Mouse (Mus musculus): ENCODE measurements around the gene Ptrhd1. TPM values are rescaled to one million over a fixed set of nuclear protein-coding genes. Genes with fewer than 3 reads are reported as not detected.

Gene Ptrhd1
- total and polyA plus RNA-seq, 3 experiments = 2.1 to 3.7 (median 2.3) TPM

GRCm38 (mm10) chr12:4206106-4206505 is 27.7 kb upstream of the Ptrhd1 start:
- no peak for ATAC-seq (ENCODE audit: extremely low read depth, insufficient number of reproducible peaks, low FRiP score, poor library complexity, severe bottlenecking)
- H3K4me3 ChIP-seq (ENCODE audit: low read depth, low read length) = no peak overlapping the region
- H3K36me3 ChIP-seq (replicated peaks) = peaks cover 53% of the 10 kb centered on the region
- no peaks in the 10 kb centered on the region for H3K27me3 ChIP-seq (ENCODE audit: insufficient read depth, low read length)
- no peak for DNase-seq (ENCODE audit: low spot score)
- H3K9me3 ChIP-seq (replicated peaks) = no peaks in the 10 kb centered on the region
- H3K4me1 ChIP-seq (ENCODE audit: insufficient read depth, low read depth, low read length) = peaks cover 8% of the 10 kb centered on the region
- TF ChIP-seq GATA1 (IDR thresholded peaks at IDR 0.05; ENCODE audit: borderline replicate concordance, low read length) (no peak), TAL1 (conservative IDR thresholded peaks at IDR 0.05; ENCODE audit: low read depth, low read length) (no peak), CTCF (IDR thresholded peaks at IDR 0.05; ENCODE audit: low read depth, low read length) (no peak), POLR2AphosphoS5 (IDR thresholded peaks at IDR 0.05; ENCODE audit: insufficient replicate concordance, low read depth, low read length) (no peak), GATA2 (IDR thresholded peaks at IDR 0.05; ENCODE audit: borderline replicate concordance, low read depth, low read length) (no peak)

- Histone ChIP-seq H3K4me3 (ENCODE audit: low read depth, low read length) (peak overlapping the region; percentile 18; the same call in 1 of the 2 replicates), H3K36me3 (replicated peaks) (peaks cover 77% of the 10 kb centered on the region), H3K4me1 (ENCODE audit: insufficient read depth, low read depth, low read length) (peaks cover 8% of the 10 kb centered on the region), H3K27me3 (ENCODE audit: insufficient read depth, low read length) (no peaks in the 10 kb centered on the region), H3K9me3 (replicated peaks) (no peaks in the 10 kb centered on the region)
- TF ChIP-seq POLR2AphosphoS5 (IDR thresholded peaks at IDR 0.05; ENCODE audit: insufficient replicate concordance, low read depth, low read length) = no peak
- peak; percentile 68 for TF ChIP-seq CTCF (IDR thresholded peaks at IDR 0.05; ENCODE audit: low read depth, low read length)
- ATAC-seq (ENCODE audit: extremely low read depth, insufficient number of reproducible peaks, low FRiP score, poor library complexity, severe bottlenecking) (peak; percentile 58), DNase-seq (ENCODE audit: low spot score) (peak; percentile 61)
These were observed 25.3 kb upstream of the Ptrhd1 start for GRCm38 (mm10) chr12:4208405-4209133.

GRCm38 (mm10) chr12:4209196-4209595 is 24.6 kb upstream of the Ptrhd1 start:
- Histone ChIP-seq H3K9me3 (replicated peaks) (no peaks in the 10 kb centered on the region), H3K27me3 (ENCODE audit: insufficient read depth, low read length) (no peaks in the 10 kb centered on the region), H3K4me1 (ENCODE audit: insufficient read depth, low read depth, low read length) (peaks cover 8% of the 10 kb centered on the region), H3K4me3 (ENCODE audit: low read depth, low read length) (no peak overlapping the region), H3K36me3 (replicated peaks) (peaks cover 82% of the 10 kb centered on the region)
- ATAC-seq (ENCODE audit: extremely low read depth, insufficient number of reproducible peaks, low FRiP score, poor library complexity, severe bottlenecking) = no peak
- TF ChIP-seq TAL1 (conservative IDR thresholded peaks at IDR 0.05; ENCODE audit: low read depth, low read length) (no peak), GATA2 (IDR thresholded peaks at IDR 0.05; ENCODE audit: borderline replicate concordance, low read depth, low read length) (no peak), GATA1 (IDR thresholded peaks at IDR 0.05; ENCODE audit: borderline replicate concordance, low read length) (no peak), POLR2AphosphoS5 (IDR thresholded peaks at IDR 0.05; ENCODE audit: insufficient replicate concordance, low read depth, low read length) (no peak), CTCF (IDR thresholded peaks at IDR 0.05; ENCODE audit: low read depth, low read length) (no peak)
- DNase-seq (ENCODE audit: low spot score) = no peak

GRCm38 (mm10) chr12:4211174-4211573 is 22.7 kb upstream of the Ptrhd1 start:
- no peak for DNase-seq (ENCODE audit: low spot score)
- no peaks in the 10 kb centered on the region for H3K27me3 ChIP-seq (ENCODE audit: insufficient read depth, low read length)
- no peak for ATAC-seq (ENCODE audit: extremely low read depth, insufficient number of reproducible peaks, low FRiP score, poor library complexity, severe bottlenecking)
- H3K36me3 ChIP-seq (replicated peaks) = peaks cover 91% of the 10 kb centered on the region
- H3K4me3 ChIP-seq (ENCODE audit: low read depth, low read length) = no peak overlapping the region
- H3K4me1 ChIP-seq (ENCODE audit: insufficient read depth, low read depth, low read length) = peaks cover 8% of the 10 kb centered on the region
- no peak for TF ChIP-seq GATA2 (IDR thresholded peaks at IDR 0.05; ENCODE audit: borderline replicate concordance, low read depth, low read length)
- TF ChIP-seq GATA1 (IDR thresholded peaks at IDR 0.05; ENCODE audit: borderline replicate concordance, low read length) = no peak
- no peak for TF ChIP-seq TAL1 (conservative IDR thresholded peaks at IDR 0.05; ENCODE audit: low read depth, low read length)
- no peak for TF ChIP-seq CTCF (IDR thresholded peaks at IDR 0.05; ENCODE audit: low read depth, low read length)
- no peak for TF ChIP-seq POLR2AphosphoS5 (IDR thresholded peaks at IDR 0.05; ENCODE audit: insufficient replicate concordance, low read depth, low read length)
- no peaks in the 10 kb centered on the region for H3K9me3 ChIP-seq (replicated peaks)

- no peak for DNase-seq (ENCODE audit: low spot score)
- peaks cover 98% of the 10 kb centered on the region for H3K36me3 ChIP-seq (replicated peaks)
These were observed 20.9 kb upstream of the Ptrhd1 start for GRCm38 (mm10) chr12:4212908-4213307.

GRCm38 (mm10) chr12:4230156-4230555 is 3.7 kb upstream of the Ptrhd1 start:
- H3K27me3 ChIP-seq (ENCODE audit: insufficient read depth, low read length) = no peaks in the 10 kb centered on the region
- H3K4me1 ChIP-seq (ENCODE audit: insufficient read depth, low read depth, low read length) = peaks cover 31% of the 10 kb centered on the region
- no peak overlapping the region for H3K4me3 ChIP-seq (ENCODE audit: low read depth, low read length)
- no peak for DNase-seq (ENCODE audit: low spot score)
- H3K36me3 ChIP-seq (replicated peaks) = peaks cover 65% of the 10 kb centered on the region
- H3K9me3 ChIP-seq (replicated peaks) = no peaks in the 10 kb centered on the region
- TF ChIP-seq GATA2 (IDR thresholded peaks at IDR 0.05; ENCODE audit: borderline replicate concordance, low read depth, low read length) (no peak), TAL1 (conservative IDR thresholded peaks at IDR 0.05; ENCODE audit: low read depth, low read length) (no peak), GATA1 (IDR thresholded peaks at IDR 0.05; ENCODE audit: borderline replicate concordance, low read length) (no peak), CTCF (IDR thresholded peaks at IDR 0.05; ENCODE audit: low read depth, low read length) (no peak), POLR2AphosphoS5 (IDR thresholded peaks at IDR 0.05; ENCODE audit: insufficient replicate concordance, low read depth, low read length) (no peak)
- no peak for ATAC-seq (ENCODE audit: extremely low read depth, insufficient number of reproducible peaks, low FRiP score, poor library complexity, severe bottlenecking)

More at GRCm38 (mm10) chr12:4212908-4213307, 20.9 kb upstream of the Ptrhd1 start:
- no peak for ATAC-seq (ENCODE audit: extremely low read depth, insufficient number of reproducible peaks, low FRiP score, poor library complexity, severe bottlenecking)
- TF ChIP-seq CTCF (IDR thresholded peaks at IDR 0.05; ENCODE audit: low read depth, low read length) (no peak), GATA1 (IDR thresholded peaks at IDR 0.05; ENCODE audit: borderline replicate concordance, low read length) (no peak), TAL1 (conservative IDR thresholded peaks at IDR 0.05; ENCODE audit: low read depth, low read length) (no peak), POLR2AphosphoS5 (IDR thresholded peaks at IDR 0.05; ENCODE audit: insufficient replicate concordance, low read depth, low read length) (no peak), GATA2 (IDR thresholded peaks at IDR 0.05; ENCODE audit: borderline replicate concordance, low read depth, low read length) (no peak)
- Histone ChIP-seq H3K27me3 (ENCODE audit: insufficient read depth, low read length) (no peaks in the 10 kb centered on the region), H3K4me1 (ENCODE audit: insufficient read depth, low read depth, low read length) (peaks cover 8% of the 10 kb centered on the region), H3K9me3 (replicated peaks) (no peaks in the 10 kb centered on the region), H3K4me3 (ENCODE audit: low read depth, low read length) (no peak overlapping the region)

Measured in G1E (cell line).